Mouse (Mus musculus) frontal cortex, postnatal 25 days (tissue): ENCODE data around the gene Npepl1.

Source experiments
- DNase-seq, 2 experiments: peaks; one replicate each; pipeline ENCODE4 v3.0.0; 2022; ENCODE audit warnings: low spot score in 2 of 2

The Npepl1 gene

DNA sequence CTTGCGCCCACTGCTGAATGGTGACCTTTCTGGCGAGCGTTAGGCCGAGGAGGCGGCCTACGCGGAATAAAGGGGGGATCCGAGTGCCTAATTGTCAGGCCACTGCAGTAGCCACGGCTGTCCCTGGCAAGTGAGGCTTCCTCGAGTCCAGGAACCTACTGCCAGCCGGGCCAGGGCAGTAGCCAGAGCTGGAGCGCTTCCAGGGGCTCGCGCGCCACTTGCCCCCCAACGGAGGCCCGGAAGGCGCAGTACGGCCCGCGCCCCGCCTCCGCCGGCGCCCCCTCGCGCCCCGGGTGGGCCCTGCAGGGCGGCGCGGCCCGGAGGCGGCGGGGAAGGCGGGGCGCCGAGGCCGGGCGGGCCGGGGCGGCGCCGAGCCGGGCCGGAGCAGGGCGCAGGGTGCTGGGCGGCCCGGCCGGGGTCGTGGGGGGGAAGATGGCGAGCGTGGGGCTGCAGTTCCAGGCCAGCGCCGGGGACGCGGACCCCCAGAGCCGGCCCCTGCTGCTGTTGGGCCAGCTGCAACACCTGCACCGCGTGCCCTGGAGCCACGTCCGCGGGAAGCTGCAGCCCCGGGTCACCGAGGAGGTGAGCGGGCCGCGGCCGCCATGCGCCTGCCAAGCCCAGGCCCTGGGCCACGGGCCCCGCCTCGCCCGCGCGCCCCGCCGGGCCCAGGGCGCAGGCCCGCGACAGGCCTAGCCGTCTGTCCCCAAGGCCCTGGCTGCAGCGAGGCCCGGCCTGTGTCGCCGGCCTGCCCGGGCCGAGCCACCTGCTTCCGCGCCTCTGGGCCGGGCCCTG is at the start of gene Npepl1:
TSS of gene Npepl1 (plus strand) at position 359 of the 792 bp plus-strand sequence.
- peak; percentile 18 to 44 for DNase-seq

- no peak for DNase-seq
Measured at GRCm38 (mm10) chr2:174061219-174061618, 48.9 kb upstream of the Npepl1 start.

DNA sequence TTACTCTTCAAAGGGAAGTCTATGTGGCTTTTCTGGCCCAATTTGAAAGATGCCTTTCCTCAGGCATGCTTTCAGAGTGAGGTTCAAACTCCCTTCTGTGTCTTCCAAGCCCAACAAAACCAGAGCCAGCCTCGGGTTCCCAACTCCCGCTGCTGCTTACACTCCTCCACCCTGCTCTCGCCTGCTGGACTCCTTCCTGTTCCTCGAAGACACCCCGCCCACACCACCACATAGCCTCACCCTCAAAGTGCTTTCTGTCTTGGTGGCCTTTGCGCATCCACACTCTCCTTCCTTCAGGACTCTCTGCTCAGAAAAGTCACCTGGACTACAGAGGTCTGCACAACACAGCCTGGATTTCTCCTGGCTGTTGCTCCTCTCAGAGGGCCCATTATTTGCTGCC is 47.1 kb upstream of the Npepl1 start:
- DNase-seq, result no peak

DNA sequence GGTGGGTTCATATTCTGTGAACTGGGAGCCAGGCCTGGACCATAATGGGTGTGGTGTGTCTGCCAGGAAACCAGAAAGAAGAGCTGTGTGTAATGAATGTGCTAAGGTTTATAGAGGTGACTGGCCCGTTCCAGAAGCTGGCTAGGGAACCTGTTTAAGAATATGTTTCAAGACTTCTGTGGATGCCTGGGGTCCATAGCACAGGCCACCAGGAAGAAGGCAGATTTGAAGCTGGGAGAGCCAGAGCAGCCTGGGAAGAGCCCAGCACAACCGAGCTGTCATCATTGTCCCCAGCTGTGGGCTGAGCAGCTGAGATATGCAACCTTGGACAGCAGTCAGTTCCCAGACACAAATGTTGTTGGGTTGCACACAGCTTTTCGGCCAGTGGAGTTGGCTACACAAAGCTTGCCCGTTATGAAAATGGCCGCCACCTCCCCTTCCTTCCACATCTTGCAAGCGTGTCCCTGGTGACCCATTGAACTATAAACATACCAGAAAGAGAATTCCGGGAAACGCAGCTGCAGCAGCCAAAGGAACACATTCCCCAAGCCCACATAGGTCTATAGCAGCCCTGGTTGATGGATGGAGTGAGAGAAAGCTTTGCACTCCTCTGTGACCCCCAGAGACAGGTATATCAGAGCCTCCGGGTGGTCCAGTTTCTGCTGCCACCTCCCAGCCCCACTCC is 46.5 kb upstream of the Npepl1 start:
- DNase-seq, result no peak

- DNase-seq, result no peak
Measured at GRCm38 (mm10) chr2:174067793-174068419, 42.2 kb upstream of the Npepl1 start.

DNA sequence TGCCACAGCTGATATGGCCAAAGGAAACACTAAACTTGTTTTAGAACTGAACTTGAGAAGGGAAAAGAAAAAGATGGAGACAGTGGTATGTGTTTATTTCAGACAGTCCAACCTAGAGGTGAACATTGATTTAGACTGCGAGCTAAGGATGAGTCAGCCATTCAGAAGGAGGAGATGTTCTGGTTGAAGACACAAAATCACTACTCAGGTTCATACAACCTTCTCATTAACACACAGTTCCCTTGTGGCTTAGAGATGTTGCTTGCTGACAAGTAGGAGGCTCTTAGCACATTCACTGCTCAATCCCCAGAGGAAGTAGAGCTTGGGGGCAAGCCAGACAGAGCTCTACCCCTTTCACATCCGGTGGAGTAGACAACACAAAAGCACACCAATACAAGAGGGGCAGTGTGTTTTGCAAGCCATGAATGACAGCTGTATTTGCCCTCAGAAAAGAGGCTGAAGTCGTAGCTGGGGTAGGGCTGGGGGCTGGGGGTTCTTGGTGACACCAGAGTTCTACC is 40.6 kb upstream of the Npepl1 start:
- no peak for DNase-seq

GRCm38 (mm10) chr2:174071406-174071805 is 38.7 kb upstream of the Npepl1 start:
- no peak for DNase-seq

GRCm38 (mm10) chr2:174073156-174073790 is 36.9 kb upstream of the Npepl1 start:
- no peak for DNase-seq

DNA sequence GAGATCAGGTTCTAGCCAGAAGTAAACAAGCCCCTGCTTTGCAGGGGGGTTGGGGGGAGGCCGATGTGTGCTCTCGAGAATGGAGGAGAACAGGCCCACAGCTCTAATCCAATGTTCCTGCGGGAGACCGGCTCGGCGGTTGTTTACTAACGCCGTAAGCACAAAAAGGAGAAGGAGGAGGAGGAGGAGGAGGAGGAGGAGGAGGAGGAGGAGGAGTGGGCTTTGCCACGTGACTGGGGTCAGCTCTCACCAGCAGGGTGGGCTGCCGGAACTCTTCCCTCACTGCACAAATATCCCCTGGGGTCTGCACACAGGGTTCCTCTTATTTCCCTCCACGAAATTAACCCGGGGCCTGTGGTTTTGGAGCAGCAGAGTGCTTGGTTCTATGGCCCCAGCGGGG is 35.5 kb upstream of the Npepl1 start:
- DNase-seq, result no peak

DNA sequence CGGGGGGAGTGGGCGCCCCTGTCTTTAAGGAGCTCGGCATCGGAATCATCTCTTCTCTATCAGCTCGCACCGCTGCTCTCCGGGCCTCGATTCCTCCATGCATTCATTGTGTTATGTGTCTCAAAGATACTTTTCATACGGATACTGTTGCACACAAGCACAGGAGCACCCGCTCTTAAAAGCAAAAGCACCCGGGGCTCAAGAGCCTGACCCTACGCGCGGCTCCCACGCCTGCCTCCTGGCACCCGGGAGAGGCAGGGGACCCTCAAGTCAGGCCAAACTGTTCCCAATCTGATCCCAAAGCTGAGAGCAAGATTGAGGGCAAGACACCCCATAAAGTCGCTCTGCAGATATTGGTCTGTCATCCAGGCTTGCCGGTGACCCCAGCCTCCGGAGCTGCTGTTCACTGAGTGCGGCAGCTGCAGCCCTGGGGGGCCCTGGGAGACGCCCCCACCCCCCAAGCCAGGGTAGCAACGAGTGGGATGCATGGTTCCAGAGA is 35.0 kb upstream of the Npepl1 start:
- DNase-seq, result no peak

GRCm38 (mm10) chr2:174075673-174076432 is 34.3 kb upstream of the Npepl1 start, which contains the start of gene Stx16:
Gene Stx16, plus strand, starts transcription at chr2:174076308.
- DNase-seq, result peak; percentile 89 to 91

GRCm38 (mm10) chr2:174076433-174076824 is 33.7 kb upstream of the Npepl1 start:
- no peak for DNase-seq

- DNase-seq, result no peak
Measured at GRCm38 (mm10) chr2:174077004-174077695, 33.0 kb upstream of the Npepl1 start.

DNA sequence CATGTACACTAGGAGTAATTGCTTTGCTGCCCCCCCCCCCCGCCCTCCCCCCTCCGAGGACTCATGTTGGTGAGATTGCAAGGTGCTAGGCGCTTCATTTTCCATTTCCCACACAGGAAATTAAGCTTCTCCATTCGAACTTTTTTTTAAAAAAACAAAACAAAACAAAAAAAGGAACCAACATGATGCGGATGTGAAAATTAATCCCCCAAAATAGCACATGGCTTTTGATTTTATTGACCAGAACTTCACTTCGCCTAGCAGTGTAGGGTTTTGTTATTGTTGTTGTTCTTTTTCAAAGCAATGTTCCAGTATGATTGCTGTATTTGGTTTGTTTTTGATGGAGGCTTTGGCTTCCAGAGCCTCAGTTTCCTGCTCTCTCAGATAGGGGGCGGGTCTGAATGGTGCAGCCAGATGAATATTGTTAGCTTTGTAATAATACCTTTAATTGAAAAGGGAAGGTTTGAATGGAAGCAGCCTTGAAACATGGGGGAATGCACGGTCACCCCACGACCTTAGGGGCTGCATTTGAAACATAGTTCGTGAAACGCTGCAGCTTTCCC is 32.3 kb upstream of the Npepl1 start:
- no peak for DNase-seq

DNA sequence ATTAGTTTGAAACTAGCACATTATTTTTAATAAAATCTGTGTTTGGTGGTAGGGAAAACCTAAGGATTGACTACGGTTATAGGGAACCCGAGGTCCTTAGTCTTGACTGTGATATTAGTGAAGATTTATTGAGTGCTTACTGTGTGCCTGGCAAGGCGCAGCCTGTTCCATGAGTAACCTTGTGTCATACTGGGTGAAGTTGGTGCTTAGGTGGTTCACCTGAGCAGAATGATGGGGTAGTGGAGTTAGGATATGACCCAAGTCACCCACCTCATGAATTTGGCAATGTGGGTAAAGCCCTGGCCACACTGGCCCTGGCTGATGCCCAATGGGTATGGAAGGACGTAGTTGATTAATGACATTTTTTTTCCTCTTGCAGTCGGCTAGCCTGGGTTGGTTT is 28.3 kb upstream of the Npepl1 start:
- no peak for DNase-seq

GRCm38 (mm10) chr2:174082380-174082918 is 27.7 kb upstream of the Npepl1 start:
- DNase-seq, result no peak

DNA sequence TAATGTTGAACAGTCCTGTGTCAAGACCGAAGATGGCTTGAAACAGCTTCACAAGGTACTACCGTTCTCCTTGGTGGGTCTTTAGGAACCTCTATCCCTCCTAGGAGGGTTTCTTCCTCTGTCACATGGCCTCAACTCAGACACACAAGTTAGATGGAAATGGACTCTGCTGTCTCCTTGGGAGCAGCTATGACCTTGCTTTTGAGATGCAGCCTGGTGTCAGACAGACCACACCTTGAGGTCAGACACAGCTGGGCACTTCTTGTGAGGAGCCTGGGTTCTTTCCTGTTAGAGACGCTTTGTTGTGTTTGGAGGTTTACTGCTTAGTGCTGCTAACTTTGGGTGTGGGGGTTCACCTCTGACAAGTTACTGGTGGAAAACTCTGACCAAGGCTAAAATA is 15.1 kb upstream of the Npepl1 start:
- DNase-seq, result no peak

- no peak for DNase-seq
Measured at GRCm38 (mm10) chr2:174102399-174102798, 7.8 kb upstream of the Npepl1 start.

DNA sequence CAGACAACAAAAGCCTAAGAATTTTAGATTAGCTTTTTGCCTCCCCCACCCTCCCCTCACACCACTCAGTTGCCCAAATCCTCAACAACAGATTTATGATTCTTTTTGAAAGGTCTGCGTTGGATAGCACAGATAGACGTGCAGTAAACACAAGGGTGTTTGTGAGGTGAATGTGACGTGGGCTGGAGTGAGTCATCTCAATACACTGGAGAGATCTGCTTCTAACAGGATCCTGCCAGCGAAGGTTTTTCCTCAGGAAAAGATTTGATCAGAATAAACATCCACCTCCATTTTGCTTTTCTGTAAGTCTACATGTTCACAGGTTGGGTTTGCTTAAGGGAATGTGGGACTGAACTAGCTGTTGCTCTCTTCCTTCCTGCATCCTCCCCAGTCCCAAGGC is 6.6 kb upstream of the Npepl1 start:
- no peak for DNase-seq

DNA sequence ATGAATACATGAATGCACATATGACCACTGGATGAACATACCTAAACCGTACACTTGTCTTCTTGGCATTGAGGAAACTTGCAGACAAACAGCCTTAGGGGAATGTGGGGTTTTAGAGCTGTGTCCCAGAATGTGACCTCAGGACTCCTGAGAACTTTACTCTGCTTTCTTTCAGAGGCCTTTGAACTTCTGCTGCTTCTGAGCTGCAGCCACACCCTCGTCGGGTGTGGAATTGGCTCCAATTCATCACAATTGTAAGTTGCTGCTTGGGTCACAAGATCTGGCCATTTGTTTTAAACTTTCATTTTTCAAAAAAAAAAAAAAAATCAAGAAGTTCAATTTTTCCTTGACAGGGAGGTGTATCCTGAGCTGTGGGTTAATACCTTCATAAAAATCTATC is 2.8 kb upstream of the Npepl1 start:
- no peak for DNase-seq
